Mouse (Mus musculus) adipocyte (in vitro differentiated cells): ENCODE measurements around the gene Ormdl2.
A peak's percentile ranks its signal among the peaks of the same experiment; 100 is the strongest.
"Not testable (repeated sequence)": the region's sequence is repeated elsewhere in the genome, so short reads cannot be mapped to it uniquely, and the experiment has no call there.

ENCODE experiments used
- DNase-seq: peaks from one replicate; pipeline ENCODE4 v3.0.0-alpha.2; 2016; ENCODE audit warnings: low spot score

Gene Ormdl2

DNA sequence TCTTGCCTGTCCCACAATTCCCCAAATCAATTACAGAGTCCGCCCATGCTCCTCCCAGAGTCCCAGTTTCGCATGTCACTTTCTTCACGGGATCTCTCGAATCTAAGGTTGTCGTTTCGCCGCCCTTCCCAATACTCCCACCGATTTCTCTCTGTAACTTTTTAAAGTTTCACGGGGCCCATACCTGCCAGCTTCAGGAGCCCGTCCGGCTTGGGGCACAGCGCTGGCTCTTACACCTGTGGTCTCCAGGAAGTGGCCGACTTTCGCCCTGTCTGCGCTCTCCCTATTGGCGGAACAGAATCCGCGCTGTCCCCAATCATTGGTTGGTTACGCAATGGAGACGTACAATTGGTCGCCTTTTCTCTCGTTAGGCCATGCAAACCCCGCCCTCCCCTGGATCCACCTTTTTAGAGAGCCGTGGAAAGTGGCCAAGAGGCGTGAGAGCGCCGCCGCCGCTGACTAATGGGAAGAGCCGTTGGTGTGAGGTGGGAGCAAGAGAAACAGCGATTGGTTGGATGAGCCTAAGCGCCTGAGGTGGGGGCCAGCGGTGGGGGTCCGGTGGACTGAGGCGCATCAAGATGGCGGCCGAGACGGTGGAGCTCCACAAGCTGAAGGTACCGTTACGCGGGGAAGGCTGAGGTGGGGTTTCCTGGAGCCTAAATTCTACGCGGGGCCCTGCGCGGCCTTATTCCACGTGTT is at the start of gene Ormdl2:
Ormdl2 (minus strand) TSS at position 288 of the 699 bp plus-strand sequence.
- DNase-seq, result peak; percentile 100

DNA sequence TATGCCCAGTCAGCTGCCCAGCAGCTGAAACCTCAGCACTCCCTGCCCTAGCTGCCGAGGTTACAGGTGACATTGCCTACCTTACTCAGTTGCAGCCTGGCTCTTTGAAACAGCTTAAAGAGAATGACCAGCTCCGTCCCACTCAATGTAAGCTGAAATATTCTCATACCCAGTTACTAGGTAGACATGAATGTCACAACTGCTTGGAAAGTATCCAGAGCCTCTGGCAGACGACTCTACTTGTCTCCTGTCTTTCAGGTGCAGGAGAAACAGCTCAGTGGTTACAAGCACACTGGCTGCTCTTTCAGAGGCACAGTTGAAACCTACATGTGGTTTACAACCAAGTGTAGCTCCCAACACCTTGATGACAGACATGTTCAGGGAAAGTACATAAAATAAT is 48.9 kb upstream of the Ormdl2 start:
- DNase-seq, result no peak

DNA sequence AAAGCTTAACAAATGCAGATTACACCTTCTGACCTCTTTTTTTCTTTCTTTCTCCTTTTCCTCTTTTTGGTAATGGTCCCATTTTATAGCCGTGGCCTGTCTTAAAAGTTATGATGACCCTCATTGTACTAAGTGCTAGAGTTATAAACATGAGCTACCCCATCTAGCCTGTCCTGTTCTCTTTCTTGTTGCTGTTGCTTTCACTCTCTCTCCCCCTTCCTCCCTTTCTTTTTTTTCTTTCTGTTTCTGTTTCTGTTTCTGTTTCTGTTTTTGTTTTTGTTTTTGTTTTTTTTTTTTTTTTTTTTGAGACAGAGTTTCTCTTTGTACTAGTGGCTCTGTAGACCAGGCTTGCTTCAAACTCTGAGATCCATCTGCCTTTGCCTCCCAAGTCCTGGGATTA is 45.1 kb upstream of the Ormdl2 start:
- DNase-seq, result no peak

DNA sequence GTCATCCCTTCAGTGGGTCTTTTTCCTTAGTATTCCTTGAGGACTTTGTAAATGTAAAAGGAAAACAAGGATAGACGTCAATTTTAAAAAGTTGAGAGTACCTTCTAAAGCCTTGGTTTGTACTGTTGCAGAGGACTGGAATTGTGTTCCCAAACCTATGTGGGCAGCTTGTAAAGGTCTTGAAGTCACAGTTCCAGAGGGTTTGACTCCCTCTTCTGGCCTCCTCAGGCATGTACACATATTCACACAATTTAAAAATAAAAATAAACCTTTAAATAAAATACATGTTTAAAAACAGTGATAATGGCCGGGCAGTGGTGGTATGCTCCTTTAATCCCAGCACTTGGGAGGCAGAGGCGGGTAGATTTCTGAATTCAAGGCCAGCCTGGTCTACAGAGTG is 44.6 kb upstream of the Ormdl2 start:
- DNase-seq, result no peak

DNA sequence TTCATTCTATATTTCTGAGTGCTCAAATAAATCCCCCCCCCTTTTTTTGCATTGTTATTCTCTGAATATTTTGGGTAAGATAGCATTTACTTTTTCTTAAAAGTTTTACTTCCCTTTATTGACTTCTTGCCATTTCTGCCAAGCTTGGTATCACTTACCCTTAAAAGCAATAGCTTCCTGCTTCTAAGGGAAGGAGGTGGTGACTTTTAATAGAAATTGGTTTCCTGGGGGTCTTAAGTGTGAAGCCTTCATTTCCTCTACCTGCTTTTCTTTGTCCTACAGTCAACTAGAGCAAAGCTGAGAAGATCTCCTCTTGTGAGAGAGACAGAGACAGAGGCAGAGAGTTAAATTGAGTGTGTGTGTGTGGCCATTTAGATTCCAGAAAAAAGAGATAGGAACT is 39.7 kb upstream of the Ormdl2 start:
- no peak for DNase-seq

DNA sequence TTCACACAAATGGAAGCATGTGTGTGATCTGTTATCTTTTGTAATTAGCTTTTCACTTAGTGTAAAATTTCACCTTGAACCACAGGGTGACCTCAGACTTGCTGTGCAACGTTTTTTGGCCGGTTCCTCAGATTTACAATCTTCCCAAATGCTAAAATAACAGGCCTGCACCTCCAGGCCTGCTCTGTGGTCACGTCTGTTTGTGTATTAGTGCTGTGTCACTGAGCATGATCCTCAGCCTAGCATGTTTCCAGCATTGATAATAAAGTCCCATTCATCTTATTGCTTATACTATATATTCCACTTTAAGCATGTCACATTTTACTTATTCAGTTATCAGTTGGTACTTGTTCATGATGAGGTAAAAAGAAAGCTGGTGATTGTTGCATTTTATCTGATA is 28.9 kb upstream of the Ormdl2 start:
- DNase-seq, result no peak

DNA sequence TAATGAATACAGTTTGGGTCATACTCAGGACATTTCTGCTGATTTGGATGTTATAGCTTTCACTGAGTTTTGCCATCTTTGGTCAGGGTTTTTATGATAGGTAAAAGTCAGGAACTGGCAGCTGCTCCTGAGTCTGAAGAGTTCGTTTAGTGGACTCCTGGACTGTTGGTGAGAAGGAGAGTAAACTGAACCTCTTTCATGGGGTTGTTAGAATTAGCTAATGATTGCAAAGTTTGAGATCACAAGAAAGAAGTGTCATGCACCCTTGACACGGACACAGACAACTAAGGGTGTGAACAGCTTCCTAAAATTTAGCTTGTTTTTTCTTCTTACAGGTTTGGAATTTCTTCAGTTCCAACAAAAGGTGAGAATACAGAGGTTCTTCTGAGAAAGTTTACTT is 27.0 kb upstream of the Ormdl2 start:
- DNase-seq, result no peak

DNA sequence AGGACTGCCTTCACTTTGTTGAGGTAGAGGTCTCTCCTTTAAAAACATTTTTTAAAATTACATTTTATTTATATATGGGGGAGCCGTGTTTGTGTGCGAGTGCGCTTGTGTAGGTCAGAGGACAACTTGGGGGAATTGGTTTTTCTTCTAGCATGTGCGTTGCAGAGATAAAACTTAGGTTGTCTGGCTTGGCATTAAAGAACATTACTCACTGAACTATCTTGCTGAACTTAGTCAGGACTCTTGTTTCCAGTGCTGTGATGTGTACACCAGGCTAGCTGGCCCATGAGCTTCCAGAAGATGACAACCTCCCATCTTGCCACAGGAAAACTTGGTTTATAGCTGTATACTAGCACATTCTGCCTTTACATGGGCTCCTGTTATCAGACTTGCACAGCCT is 25.2 kb upstream of the Ormdl2 start:
- DNase-seq, result no peak

DNA sequence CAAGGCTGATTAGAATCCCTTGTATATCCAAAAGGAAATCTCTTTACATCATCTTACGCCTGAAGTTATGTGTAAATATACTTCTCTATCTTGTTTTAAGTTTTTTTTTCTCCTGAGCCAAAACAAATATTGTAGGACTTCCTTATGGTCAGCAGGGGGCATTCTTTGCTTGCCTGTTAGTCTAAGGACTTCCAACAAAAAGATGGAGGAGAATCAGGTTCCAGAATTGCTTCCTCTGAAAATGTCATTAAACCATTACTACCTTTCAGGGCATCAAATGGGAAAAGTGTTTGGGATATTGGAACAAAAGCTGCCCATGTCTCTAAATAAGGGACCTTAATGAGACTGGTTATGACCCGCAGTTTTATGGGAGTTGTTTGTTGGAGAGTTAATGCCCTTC is 24.1 kb upstream of the Ormdl2 start:
- DNase-seq, result peak; percentile 50

DNA sequence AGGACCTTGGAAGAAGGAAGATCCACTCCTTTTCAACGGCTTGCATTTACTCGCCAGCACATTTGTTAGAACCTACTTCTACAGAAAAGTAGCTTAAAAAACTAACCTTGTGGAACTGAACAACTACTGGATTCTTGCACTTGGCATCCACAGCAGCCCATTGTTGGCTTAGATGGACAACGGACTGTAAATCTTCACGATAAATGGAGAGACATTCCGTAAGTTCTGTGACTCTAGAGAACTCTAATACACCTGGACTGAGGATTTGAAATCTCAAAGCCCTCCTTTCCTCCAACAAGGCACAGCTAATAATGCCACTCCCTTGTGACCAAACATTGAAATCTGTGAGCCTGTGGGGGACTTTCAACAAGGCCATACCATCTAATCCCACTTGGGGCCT is 21.8 kb upstream of the Ormdl2 start:
- no peak for DNase-seq

DNA sequence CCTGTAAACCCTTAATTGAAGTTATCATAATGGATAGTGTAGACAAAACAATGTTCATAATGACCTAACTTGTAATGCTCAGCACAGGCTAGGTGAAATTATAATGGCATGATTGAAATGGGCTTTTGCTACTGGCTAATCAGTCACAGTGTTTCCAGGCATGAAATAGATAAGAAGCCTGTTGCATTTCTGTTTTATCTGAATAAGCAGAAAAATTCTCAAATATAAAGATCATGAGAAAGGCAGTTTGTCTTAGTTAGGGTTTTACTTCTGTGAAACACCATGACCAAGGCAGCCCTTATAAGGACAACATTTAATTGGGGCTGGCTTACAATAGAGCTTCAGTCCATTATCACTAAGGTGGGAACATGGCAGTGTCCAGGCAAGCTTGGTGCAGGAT is 19.2 kb upstream of the Ormdl2 start:
- DNase-seq, result no peak

DNA sequence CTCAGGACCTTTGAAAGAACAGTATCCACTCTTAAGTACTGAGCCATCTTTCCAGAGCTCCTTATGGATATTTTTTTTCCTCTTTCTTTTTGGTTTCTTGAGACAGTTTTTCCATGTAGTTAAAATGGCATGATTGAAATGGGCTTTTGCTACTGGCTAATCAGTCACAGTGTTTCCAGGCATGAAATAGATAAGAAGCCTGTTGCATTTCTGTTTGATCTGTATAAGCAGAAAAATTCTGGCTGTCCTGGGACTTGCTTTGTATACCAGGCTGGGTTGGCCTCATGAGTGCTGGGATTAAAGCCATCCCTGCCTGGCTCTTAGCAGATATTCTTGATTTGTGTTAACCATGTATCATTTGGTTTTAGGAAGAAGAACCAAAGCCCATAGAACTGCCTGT is 18.0 kb upstream of the Ormdl2 start:
- DNase-seq, result no peak

DNA sequence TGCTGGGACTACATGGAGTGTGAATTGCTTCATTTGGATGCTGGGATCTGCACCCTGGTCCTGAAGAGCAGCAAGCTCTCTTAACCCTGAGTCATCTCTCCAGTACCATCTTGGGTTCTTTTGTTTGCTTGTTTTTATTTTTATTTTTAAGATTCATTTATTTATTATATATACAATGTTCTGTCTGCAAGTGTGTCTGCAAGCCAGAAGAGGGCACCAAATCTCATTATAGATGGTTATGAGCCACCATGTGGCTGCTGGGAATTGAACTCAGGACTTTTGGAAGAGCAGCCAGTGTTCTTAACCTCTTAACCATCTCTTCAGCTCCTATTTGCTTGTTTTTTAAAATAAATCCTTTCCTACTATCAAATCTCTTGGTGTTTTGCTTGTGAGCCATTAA is 16.0 kb upstream of the Ormdl2 start:
- no peak for DNase-seq

DNA sequence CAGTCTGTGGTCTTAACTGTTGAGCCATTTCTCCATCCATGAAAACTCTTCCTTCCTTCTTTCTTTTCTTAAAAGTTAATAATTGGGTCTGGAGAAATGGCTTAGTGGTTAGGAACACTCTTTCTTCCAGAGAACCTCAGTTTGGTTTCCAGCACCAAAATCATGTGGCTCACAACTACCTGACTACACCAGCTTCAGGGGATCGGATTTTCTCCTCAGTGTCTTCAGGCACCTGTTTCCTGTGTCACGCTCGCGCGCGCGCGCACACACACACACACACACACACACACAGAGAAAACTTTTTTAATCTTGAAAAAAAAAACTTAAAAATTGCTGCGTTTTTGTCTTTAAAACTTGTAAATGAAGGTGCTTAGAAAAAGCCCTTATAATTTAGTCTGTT is 2.4 kb upstream of the Ormdl2 start:
- DNase-seq, result no peak

DNA sequence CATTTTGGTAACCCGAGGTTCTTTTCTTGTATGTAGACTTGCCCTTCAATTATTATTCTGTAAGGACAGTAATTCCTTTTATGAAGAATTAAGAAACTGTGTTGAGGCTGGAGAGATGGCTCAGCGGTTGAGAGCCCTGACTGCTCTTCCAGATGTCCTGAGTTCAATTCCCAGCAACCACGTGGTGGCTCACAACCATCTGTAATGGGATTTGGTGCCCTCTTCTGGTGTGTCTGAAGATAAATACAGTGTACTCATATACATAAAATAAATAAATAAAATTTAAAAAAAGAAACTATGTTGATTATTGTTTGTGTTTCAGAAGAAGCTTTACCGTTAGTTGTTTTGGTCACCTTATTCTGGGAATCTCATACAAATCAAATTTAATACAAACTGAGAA is 1.6 kb upstream of the Ormdl2 start:
- not testable (repeated sequence) for DNase-seq

DNA sequence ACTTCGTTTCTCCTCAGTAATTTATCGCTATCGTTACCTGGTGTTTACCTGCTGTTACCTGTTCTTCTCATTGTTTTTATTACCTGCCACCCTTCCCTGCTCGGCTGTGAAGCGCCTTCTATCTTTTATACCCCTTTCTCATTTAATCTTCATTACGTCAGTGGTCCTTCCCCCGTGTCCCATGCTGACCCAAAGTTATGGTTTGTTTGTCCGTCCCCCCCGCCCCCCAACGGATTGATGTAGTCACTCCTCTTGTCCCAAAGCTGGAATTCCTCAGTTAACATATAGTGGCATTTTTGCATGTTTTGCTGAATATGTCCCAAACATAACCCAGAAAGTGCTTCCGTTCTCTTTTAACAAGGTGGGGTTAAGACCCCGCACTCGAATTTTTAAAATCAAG is 690 bp upstream of the Ormdl2 start:
- no peak for DNase-seq

DNA sequence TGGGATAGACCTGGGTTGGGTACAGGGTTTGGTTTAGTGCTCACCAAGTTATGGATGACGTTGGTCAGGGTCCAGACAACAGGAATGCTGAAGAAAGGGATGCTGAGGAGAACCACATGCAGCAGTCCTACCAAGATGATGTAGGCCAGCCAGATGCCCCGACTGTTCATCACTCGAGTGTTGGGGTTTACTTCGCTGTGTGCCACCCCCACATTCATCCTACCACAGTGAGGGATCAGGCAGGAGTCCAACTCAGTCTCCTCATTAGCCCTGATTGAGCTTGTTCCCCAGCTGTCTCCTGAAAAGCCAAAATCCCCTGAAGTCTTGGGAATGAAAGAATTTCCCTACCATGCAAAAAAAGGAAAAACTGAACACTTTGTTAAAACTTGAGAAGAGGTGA is 1.2 kb downstream of the Ormdl2 start:
- DNase-seq, result no peak

DNA sequence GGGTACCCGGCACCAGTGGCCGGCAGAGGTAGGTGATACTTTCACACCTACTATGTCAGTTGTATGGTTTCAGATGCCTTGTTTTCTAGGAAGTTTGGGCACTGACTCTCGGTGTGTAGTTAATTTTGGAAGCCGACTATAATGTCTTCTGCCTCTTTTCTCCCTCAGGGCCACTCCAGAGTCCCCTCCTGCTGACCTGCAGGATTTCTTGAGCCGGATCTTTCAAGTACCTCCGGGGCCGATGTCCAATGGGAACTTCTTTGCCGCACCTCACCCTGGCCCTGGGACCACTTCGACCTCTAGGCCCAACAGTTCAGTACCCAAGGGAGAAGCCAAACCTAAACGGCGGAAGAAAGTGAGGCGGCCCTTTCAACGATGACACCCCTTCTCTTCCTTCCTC is 4.4 kb downstream of the Ormdl2 start, which contains the start of gene Sarnp:
Sarnp (plus strand) TSS at position 301 of the 400 bp plus-strand sequence.
- no peak for DNase-seq

DNA sequence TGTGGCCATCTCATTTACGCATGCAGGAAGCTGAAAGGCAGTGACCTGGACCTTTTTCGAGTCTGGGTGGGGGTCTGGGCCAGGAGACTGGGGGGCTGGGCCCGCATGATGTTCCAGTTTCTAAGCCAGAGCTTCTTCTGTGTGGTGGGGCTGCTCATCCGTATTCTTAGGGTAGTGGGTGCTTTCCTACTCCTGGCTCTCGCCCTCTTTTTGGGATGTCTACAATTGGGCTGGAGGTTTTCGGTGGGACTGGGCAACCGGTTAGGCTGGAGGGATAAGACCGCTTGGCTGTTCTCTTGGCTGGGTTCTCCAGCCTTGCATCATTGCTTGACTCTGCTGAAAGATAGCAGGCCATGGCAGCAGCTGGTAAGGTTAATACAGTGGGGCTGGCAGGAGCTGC is 14.4 kb downstream of the Ormdl2 start:
- DNase-seq, result no peak

DNA sequence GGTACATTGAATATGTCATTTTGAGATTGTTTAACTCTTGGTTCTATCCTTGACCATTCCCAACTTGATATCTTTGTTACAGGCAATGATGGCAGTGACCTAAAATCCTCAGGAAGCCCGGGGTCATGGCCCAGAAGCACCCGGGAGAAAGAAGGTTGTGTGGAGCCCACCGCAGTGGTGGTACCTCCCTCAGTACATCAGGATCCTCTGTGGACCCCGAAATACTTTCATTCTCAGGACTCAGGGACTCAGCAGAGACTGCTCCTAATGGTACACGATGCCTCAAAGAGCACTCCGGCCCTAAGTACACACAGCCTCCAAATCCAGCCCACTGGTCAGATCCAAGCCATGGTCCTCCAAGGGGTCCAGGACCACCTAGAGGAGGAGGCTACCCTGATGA is 15.4 kb downstream of the Ormdl2 start:
- no peak for DNase-seq

DNA sequence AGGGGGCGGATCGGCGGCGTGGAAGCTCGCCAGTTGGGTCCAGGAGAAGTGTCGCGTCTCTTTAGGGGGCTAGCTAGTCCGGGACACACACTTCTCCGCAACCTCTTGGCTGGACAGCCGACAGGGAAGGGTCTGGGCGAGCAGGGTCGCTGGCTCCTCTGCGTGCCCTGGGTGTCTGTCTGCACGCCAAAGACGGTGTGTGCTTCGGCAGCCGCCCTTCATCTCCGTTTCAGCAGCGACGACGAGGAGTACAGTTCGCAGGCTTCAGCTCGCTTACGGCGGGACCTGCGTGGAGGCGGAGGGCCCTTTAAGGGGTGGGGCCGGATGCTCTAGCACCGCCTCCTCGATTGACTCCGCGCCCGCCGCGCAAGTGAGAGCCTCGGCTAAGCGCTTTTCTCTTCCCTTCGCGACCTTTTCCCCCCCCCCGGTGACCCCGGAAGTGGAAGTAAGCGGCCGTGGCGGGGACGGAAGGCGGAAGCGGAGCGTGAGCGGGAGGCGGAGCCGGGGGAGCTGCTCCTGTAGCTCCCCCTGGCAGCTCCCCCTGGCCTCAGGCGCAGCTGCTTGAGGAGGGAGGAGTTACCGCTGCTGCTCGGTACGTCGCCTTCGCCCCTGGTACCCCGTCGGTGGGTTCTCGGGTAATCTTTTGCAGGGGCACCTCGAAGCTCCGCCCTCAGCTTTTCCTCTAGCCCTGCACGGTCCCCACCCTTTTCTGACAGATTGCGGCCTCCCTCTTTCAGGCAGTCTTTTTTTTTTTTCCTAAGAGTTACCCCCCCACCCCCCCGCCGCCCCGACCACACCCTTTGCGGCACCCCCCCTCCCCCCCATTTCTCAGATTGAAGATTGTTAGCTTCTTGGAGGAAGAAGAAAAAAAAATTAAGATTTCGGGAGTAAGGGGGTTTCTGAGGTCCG is 16.1 kb downstream of the Ormdl2 start:
- peak; percentile 98 for DNase-seq

DNA sequence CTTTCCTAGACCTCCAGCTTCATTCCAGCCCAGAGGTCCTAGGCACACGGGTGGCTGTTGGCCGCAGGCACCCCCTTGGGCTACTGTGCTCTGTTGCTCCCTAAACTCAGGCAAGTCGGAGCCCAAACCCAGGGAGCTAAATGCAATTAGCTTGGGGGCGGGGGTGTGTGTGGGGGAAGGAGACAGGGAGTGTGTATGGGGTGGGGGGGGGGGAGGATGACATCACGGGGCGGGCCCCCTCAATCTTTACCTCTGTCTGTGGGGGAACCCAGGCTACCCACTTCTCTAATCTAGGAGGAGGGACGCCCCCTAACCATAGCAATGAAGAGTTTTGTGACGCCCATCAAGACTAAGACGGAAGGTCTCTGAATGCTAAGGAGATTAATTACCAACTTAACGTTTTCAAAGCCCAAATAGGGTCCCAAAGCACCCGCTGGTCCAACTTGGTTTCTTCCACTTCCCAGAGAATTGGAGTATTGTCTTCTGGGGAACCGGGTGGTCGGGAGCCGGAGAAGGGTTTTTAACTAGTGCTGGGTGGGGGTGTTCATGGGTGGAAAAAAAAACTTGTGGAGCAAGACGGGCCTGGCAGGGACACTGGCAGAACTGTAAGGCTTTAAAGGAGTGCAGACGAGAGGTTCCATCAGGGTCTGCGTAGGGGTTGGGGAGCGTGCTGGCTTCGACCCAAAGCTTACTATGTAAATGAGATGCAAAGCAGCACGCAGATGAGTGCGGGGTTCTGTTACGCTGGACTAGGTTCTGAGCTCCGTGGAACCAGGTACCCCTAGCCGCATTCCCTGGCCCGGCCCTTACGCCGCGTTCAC is 17.0 kb downstream of the Ormdl2 start, which contains the start of gene Tmem198b:
Tmem198b (minus strand) TSS at position 100 of the 821 bp plus-strand sequence.
- peak; percentile 68 for DNase-seq
